Mouse (Mus musculus) testis, adult 2 months (tissue): ENCODE measurements around the gene Porcn. TPM values are rescaled to one million over a fixed set of nuclear protein-coding genes. Genes with fewer than 3 reads are reported as not detected.

ENCODE experiments used
- H3K27ac ChIP-seq: fragments of 200-500 bp; 2 replicates; pipeline ENCODE4 v1.5.1; 2012; ENCODE audit warnings: low read depth, low read length; ENCODE audit not compliant: control insufficient read depth, insufficient read depth
- H3K27me3 ChIP-seq: fragments of 200-500 bp; 2 replicates; pipeline ENCODE4 v1.6.1; 2012; ENCODE audit warnings: mild to moderate bottlenecking, low read length, moderate library complexity; ENCODE audit not compliant: control insufficient read depth, insufficient read depth
- H3K36me3 ChIP-seq: fragments of 200-500 bp; 2 replicates; pipeline ENCODE4 v1.6.1; 2012; ENCODE audit warnings: mild to moderate bottlenecking, low read length; ENCODE audit not compliant: control insufficient read depth, insufficient read depth
- H3K4me1 ChIP-seq: fragments of 200-500 bp; 2 replicates; pipeline ENCODE4 v1.6.1; 2012; ENCODE audit warnings: low read length; ENCODE audit not compliant: control insufficient read depth, insufficient read depth
- H3K4me3 ChIP-seq: fragments of 200-500 bp; 2 replicates; pipeline ENCODE4 v1.5.1; 2012; ENCODE audit warnings: low read depth, mild to moderate bottlenecking, low read length, moderate library complexity, mixed read lengths; ENCODE audit not compliant: control insufficient read depth
- CTCF ChIP-seq: fragments of 200-500 bp; IDR thresholded peaks from 2 replicates; pipeline ENCODE4 v1.5.1; 2012; ENCODE audit warnings: low read depth, mild to moderate bottlenecking, inconsistent platforms, low read length, moderate library complexity; ENCODE audit not compliant: control insufficient read depth, insufficient read depth, insufficient replicate concordance
- POLR2A ChIP-seq: fragments of 200-500 bp; IDR thresholded peaks from 2 replicates; pipeline ENCODE4 v1.6.1; 2012; ENCODE audit warnings: low read depth, mild to moderate bottlenecking, inconsistent platforms, low read length, moderate library complexity; ENCODE audit not compliant: control insufficient read depth
- polyA plus RNA-seq: library from polyadenylated mRNA; depleted of rRNA; stranded (reverse); fragments of >200 nt; gene quantifications from 2 replicates; pipeline ENCODE4 v1.2.3, GENCODE M21; 2012

The Porcn gene
- polyA plus RNA-seq, 1 experiment = 20.0 TPM

DNA sequence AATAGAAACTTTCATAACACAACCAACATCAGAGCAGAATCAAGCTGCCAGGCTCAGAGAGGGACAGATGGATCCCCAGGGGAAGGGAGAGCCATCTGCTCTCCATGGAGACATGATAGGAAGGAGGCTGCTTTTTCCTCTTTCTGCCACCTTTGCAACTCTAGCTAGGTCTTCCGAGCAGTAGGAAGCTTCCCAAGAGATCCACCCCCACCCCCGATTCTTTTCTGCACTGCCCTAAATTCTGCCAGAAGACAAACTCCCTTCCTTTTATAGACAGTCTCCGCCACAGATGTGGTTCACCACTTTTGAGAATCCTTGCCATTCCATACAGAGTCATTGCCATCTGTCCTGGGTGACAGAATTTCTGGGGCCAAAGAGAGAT, 16.0 kb upstream of the Porcn start:
- TF ChIP-seq CTCF (no peak), POLR2A (no peak)
- no peak overlapping the region for H3K27ac ChIP-seq
- H3K4me3 ChIP-seq = no peak overlapping the region
- no peaks in the 10 kb centered on the region for H3K27me3 ChIP-seq
- no peaks in the 10 kb centered on the region for H3K4me1 ChIP-seq
- H3K36me3 ChIP-seq = no peaks in the 10 kb centered on the region

DNA sequence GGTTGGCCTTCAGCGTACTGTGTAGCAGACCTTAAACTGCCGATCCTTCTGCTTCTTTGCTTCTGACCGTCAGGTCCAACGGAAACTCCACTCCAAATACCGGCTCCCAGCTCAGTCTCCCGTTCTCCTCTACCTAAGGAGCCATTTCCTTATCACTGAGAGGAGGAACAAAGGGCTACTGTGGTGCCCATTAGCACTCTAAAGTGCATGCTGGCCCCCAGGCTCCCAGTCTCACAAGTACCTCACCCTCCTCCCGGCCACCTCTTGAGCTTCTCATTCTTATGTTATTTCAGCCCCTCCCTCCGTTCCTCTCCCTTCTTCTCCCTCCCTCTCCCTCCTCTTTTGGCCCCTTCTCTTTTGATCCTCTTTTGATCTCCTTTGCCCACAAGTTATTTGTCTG, 13.3 kb upstream of the Porcn start:
- H3K4me1 ChIP-seq = no peaks in the 10 kb centered on the region
- no peaks in the 10 kb centered on the region for H3K36me3 ChIP-seq
- no peak overlapping the region; the same call in 1 of the 2 replicates for H3K4me3 ChIP-seq
- no peak for TF ChIP-seq CTCF
- no peak for TF ChIP-seq POLR2A
- no peaks in the 10 kb centered on the region for H3K27me3 ChIP-seq
- peak overlapping the region; percentile 58; the same call in 1 of the 2 replicates for H3K27ac ChIP-seq

DNA sequence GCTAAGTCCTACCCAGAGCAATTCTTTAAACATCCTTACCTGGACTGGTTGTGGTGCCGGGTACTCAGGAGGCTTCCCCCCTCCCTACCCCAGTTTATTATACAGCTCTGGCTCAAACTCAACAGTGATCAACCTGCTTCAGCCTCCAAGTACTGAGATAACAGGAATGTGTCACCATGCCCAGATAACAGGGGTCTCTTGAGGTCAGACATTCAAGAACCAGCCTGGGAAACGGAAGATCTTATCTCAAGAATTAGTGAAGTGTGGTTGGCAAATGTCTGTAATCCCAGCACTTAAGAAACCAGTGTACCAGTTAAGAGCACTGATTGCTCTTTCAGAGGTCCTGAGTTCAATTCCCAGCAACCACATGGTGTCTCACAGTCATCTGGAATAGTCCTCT, 11.8 kb upstream of the Porcn start:
- Histone ChIP-seq H3K27ac (no peak overlapping the region), H3K4me1 (no peaks in the 10 kb centered on the region), H3K4me3 (no peak overlapping the region), H3K27me3 (no peaks in the 10 kb centered on the region), H3K36me3 (no peaks in the 10 kb centered on the region)
- TF ChIP-seq POLR2A (no peak), CTCF (no peak)

DNA sequence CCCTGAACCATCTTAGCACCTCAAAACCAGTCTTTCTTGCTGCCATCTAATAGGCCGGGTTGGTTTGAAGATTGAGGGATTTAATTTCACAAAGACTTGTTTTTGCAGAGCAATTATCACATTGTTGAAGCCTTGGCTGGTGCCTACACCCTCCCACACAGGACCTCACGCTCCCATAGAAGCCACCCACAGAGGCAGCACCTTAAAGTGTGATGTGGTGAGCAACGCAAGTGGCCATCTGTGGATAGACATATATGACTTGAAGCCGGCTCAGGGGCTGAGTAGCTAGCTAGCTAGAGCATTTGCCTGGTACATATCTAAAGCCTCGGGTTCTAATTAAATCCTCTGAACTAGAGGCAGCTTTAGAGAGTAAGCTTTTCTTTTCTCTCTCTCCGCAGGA, 11.1 kb upstream of the Porcn start:
- Histone ChIP-seq H3K36me3 (no peaks in the 10 kb centered on the region), H3K27ac (peak overlapping the region; percentile 17; the same call in 1 of the 2 replicates), H3K27me3 (no peaks in the 10 kb centered on the region), H3K4me1 (no peaks in the 10 kb centered on the region), H3K4me3 (no peak overlapping the region)
- TF ChIP-seq CTCF (no peak), POLR2A (no peak)

DNA sequence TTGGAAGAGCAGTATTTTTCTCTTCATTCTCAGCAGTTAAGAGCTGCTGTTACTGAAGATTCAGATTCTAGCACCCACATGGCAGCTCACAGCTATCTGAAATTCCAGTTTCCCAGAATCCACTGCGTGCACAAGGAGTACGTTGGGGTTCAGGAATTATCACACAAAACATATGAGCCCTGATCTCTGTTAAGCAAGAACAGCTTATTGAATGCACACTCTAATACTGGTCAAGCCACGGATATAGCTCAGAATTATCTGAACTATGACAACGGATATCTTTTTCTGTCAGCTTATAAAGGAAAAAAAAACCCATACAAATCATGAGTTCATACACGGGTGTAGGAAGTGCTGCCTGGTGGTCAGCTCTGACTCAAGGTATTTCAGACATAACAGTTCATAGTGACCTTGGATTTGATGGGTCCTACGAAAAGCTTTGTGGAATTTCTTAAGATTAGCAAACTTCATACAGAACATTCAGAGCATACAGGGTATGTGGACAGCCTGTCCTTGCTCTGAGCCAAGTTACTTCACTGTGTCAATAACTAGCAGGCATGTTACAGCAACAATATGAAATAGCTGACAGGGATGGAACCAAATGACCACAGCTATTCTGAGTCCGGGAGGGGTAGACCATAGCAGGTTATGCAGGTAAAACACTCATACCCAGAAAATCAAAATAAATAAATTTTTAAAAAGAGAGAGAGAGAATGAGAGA, 5.3 kb upstream of the Porcn start:
- H3K36me3 ChIP-seq = no peaks in the 10 kb centered on the region
- no peaks in the 10 kb centered on the region for H3K4me1 ChIP-seq
- TF ChIP-seq POLR2A (no peak), CTCF (no peak)
- no peak overlapping the region for H3K27ac ChIP-seq
- H3K4me3 ChIP-seq = no peak overlapping the region
- no peaks in the 10 kb centered on the region for H3K27me3 ChIP-seq

DNA sequence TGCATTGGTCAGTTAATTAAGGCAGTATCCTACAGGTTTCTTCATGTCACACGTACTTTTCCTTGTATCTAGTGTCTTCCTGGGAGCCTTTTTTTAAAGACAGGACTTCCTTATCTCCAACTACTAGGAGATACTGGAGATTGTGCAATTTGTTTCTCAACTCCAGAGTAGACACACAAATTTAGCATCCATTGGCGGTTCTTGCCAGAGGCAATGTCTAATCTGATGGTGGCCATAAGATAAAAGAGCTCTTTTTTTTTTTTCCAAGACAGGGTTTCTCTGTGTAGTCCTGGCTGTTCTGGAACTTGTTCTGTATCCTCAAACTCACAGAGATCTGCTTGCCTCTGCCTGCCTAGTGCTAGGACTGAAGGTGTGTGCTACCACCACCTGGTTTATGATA, 3.4 kb upstream of the Porcn start:
- Histone ChIP-seq H3K4me1 (peaks cover 6% of the 10 kb centered on the region; the same call in 1 of the 2 replicates), H3K36me3 (no peaks in the 10 kb centered on the region), H3K27ac (no peak overlapping the region), H3K27me3 (no peaks in the 10 kb centered on the region), H3K4me3 (no peak overlapping the region)
- TF ChIP-seq POLR2A (no peak), CTCF (no peak)

DNA sequence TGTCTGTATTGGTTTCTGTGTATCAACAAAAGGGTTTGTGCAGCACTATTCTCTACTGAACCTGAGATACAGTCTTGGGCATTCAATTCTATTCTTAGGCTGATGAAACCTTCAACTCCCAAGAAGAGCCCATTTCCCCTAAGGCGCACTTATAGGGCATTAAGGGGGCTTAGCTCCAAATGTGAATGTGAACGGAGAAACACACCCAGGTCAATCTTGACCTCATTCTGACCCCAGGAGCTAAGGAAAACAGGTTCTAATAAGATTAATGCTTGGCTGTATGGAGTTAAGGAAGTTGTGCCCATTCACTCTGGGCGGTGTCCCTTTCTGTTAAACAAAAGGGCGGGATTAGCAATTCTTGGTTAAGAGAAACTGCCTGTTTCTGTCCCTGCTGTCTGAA, 899 bp upstream of the Porcn start:
- TF ChIP-seq CTCF (no peak), POLR2A (no peak)
- H3K36me3 ChIP-seq = no peaks in the 10 kb centered on the region
- peaks cover 6% of the 10 kb centered on the region; the same call in 1 of the 2 replicates for H3K4me1 ChIP-seq
- no peak overlapping the region for H3K4me3 ChIP-seq
- H3K27ac ChIP-seq = no peak overlapping the region
- no peaks in the 10 kb centered on the region for H3K27me3 ChIP-seq

DNA sequence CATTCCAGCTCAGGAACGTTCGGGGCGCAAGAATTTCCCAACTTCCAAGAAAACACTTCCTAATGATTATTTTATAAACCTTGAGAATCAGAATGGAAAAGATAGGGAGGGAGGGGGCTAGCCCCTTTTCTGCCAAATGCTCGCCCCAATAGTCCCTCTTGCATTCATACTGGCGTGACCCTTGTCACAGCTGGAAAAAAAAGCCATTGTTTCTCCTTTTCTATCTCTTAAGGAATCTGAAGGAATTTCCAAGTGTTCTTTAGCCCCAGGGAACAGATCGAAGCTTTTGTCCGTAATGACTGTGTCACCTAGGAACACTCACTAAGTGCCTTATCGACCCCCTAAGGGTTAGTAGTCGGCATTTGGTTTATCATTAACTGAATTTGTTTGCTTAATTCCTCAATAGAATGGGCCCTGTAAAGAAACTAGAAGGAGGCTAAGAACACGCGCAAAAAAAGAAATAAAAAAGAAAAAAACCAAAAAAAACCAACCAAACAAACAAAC, 421 bp upstream of the Porcn start:
- Histone ChIP-seq H3K27ac (no peak overlapping the region), H3K27me3 (no peaks in the 10 kb centered on the region), H3K4me3 (peak overlapping the region; percentile 30), H3K36me3 (no peaks in the 10 kb centered on the region), H3K4me1 (peaks cover 6% of the 10 kb centered on the region; the same call in 1 of the 2 replicates)
- TF ChIP-seq CTCF (no peak), POLR2A (no peak)
